Mouse (Mus musculus): Measurements from ENCODE around the gene Amn1.

The Amn1 gene

GRCm38 (mm10) chr6:149107615-149108014 lies 80.9 kb downstream of the Amn1 start:
- no peak for DNase-seq (ENCODE audit: low read depth, low spot score)
